Mouse (Mus musculus) gastrocnemius, postnatal 36 days (tissue): Measurements from ENCODE around the gene 4930404N11Rik. TPM values are rescaled to one million over a fixed set of nuclear protein-coding genes. Genes with fewer than 3 reads are reported as not detected.

ENCODE experiments used
- DNase-seq, 2 experiments: peaks; one replicate each; pipeline ENCODE4 v3.0.0; 2022
- intact Hi-C: fragments of 180-260 bp; cut with DNase I; formaldehyde crosslinking; loops from one replicate; pipeline ENCODE4 v1.15.1; 2025
- long read RNA-seq, 2 experiments: library from polyadenylated mRNA; stranded (forward); transcript quantifications; one replicate each; pipeline ENCODE4 v2.0.0; 2021
- total RNA-seq, 2 experiments: library from RNA; stranded (reverse); gene quantifications; 2 replicates each; pipeline ENCODE4 v1.2.3; 2021

4930404N11Rik gene
- total RNA-seq: under 1 TPM; 0.37 to 0.41 TPM
- long read RNA-seq, experiment 1: 0 reads
- long read RNA-seq, experiment 2, partial matches to known transcripts: 0 of 1 reads
- long read RNA-seq, experiment 2, other reads (novel, unspliced or antisense): 1 of 1 reads

- DNase-seq: no peak
- intact Hi-C loops: no loop called here
Observed at GRCm38 (mm10) chr10:81365672-81366476, at the start of gene 4930404N11Rik. 4930404N11Rik (minus strand) TSS chr10:81365816.

- intact Hi-C loops: loop anchor here (1.0 kb wide), 1 partner anchor 10 kb away; no protein-coding TSS in a partner anchor
- DNase-seq: no peak
Observed at GRCm38 (mm10) chr10:81415146-81415545, 49.5 kb upstream of the 4930404N11Rik start.

- intact Hi-C loops: loop anchor here (1.0 kb wide), 1 partner anchor 11 kb away; no protein-coding TSS in a partner anchor
- peak in 1 of 2 experiments; percentile 64 for DNase-seq
Observed at GRCm38 (mm10) chr10:81414682-81415081, 49.1 kb upstream of the 4930404N11Rik start.

GRCm38 (mm10) chr10:81413310-81414261 is 48.0 kb upstream of the 4930404N11Rik start:
- DNase-seq: peak; percentile 88 to 93
- intact Hi-C loops: no loop called here

GRCm38 (mm10) chr10:81412586-81413309 is 47.1 kb upstream of the 4930404N11Rik start:
- peak in 1 of 2 experiments; percentile 18 for DNase-seq
- intact Hi-C loops: no loop called here

GRCm38 (mm10) chr10:81411471-81412400 is 46.1 kb upstream of the 4930404N11Rik start:
- intact Hi-C loops: no loop called here
- DNase-seq: peak; percentile 92 to 98

GRCm38 (mm10) chr10:81410981-81411380 is 45.4 kb upstream of the 4930404N11Rik start:
- intact Hi-C loops: no loop called here
- DNase-seq: no peak

- intact Hi-C loops: no loop called here
- no peak for DNase-seq
Observed at GRCm38 (mm10) chr10:81410350-81410749, 44.7 kb upstream of the 4930404N11Rik start.

- intact Hi-C loops: no loop called here
- no peak for DNase-seq
Observed at GRCm38 (mm10) chr10:81409330-81409729, 43.7 kb upstream of the 4930404N11Rik start.

GRCm38 (mm10) chr10:81408871-81409291 is 43.3 kb upstream of the 4930404N11Rik start:
- peak; percentile 84 to 85 for DNase-seq
- intact Hi-C loops: no loop called here

- no peak for DNase-seq
- intact Hi-C loops: no loop called here
Observed at GRCm38 (mm10) chr10:81408424-81408729, 42.8 kb upstream of the 4930404N11Rik start.

- DNase-seq: peak; percentile 65 to 66
- intact Hi-C loops: loop anchor here (2.0 kb wide), 1 partner anchor 27 kb away; no protein-coding TSS in a partner anchor
Observed at GRCm38 (mm10) chr10:81407539-81408423, 42.2 kb upstream of the 4930404N11Rik start.

- intact Hi-C loops: loop anchor here (2.0 kb wide), 1 partner anchor 28 kb away; no protein-coding TSS in a partner anchor
- DNase-seq: no peak
Observed at GRCm38 (mm10) chr10:81406504-81407440, 41.2 kb upstream of the 4930404N11Rik start.

- peak in 1 of 2 experiments; percentile 63 for DNase-seq
- intact Hi-C loops: loop anchor here (2.0 kb wide), 1 partner anchor 29 kb away; no protein-coding TSS in a partner anchor
Observed at GRCm38 (mm10) chr10:81405588-81406201, 40.1 kb upstream of the 4930404N11Rik start.

- intact Hi-C loops: no loop called here
- no peak for DNase-seq
Observed at GRCm38 (mm10) chr10:81404720-81405119, 39.1 kb upstream of the 4930404N11Rik start.

- intact Hi-C loops: no loop called here
- no peak for DNase-seq
Observed at GRCm38 (mm10) chr10:81404082-81404481, 38.5 kb upstream of the 4930404N11Rik start.
